Mouse (Mus musculus) heart, postnatal 0 days (tissue): ENCODE results near the gene Ikzf3.

ENCODE experiments used
- CTCF ChIP-seq: IDR thresholded peaks from 2 replicates; pipeline ENCODE4 v1.5.1; 2016; ENCODE audit warnings: antibody characterized with exemption, control low read depth, low read depth
- EP300 ChIP-seq: IDR thresholded peaks from 2 replicates; pipeline ENCODE4 v1.6.1; 2016; ENCODE audit warnings: antibody characterized with exemption, low read depth

DNA sequence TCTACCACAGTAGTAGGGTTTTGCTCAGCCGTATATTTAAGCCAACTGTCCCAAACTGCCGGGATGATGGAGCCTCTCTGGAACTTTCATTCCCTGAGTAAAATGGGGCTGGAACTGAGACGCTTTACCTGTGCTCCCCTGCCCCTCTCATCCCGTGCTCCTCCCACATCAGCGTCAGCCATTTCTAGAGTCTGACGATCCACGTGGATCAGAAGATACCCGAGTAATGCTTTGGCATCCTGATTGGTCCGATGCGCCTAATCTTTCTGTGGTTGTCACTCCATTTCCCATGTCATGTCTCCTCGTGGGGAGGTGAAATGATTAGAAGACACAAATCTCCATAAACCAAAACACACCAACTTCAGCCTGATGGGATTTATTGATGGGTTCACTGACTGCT is 70.9 kb downstream of the Ikzf3 start:
- TF ChIP-seq CTCF (no peak), EP300 (no peak)
